Mouse (Mus musculus) hindbrain, embryonic 16.5 days (tissue): ENCODE data around the gene Cyp20a1. TPM values are rescaled to one million over a fixed set of nuclear protein-coding genes. Genes with fewer than 3 reads are reported as not detected.

Experiments used
- ATAC-seq: fragments of 200-750 bp; cut with Nextera tagmentation; 2 replicates; pipeline ENCODE4 v1.8.0; 2017; ENCODE audit warnings: moderate TSS enrichment, moderate library complexity
- H3K27ac ChIP-seq: fragments of 300-500 bp; sonication (generic); 2 replicates; pipeline ENCODE4 v1.5.1; 2014; ENCODE audit warnings: low read depth, mild to moderate bottlenecking, control low read depth, low read length, moderate library complexity
- H3K27me3 ChIP-seq: fragments of 300-500 bp; sonication (generic); replicated peaks from 2 replicates; pipeline ENCODE4 v1.6.1; 2014; ENCODE audit warnings: low read length; ENCODE audit not compliant: control insufficient read depth, insufficient read depth
- H3K36me3 ChIP-seq: fragments of 300-500 bp; sonication (generic); 2 replicates; pipeline ENCODE4 v1.6.1; 2014; ENCODE audit warnings: mild to moderate bottlenecking, low read length, moderate library complexity, mixed read lengths; ENCODE audit not compliant: control insufficient read depth, insufficient read depth
- H3K4me1 ChIP-seq: fragments of 300-500 bp; sonication (generic); 2 replicates; pipeline ENCODE4 v1.6.1; 2014; ENCODE audit warnings: low read depth, low read length; ENCODE audit not compliant: control insufficient read depth, insufficient read depth
- H3K4me2 ChIP-seq: fragments of 300-500 bp; sonication (generic); 2 replicates; pipeline ENCODE4 v1.6.1; 2014; ENCODE audit warnings: mild to moderate bottlenecking, low read length, control low read depth, moderate library complexity
- H3K4me3 ChIP-seq: fragments of 300-500 bp; sonication (generic); 2 replicates; pipeline ENCODE4 v1.5.1; 2014; ENCODE audit warnings: mild to moderate bottlenecking, low read length, control low read depth, moderate library complexity
- H3K9ac ChIP-seq: fragments of 300-500 bp; sonication (generic); 2 replicates; pipeline ENCODE4 v1.6.1; 2014; ENCODE audit warnings: low read depth, mild to moderate bottlenecking, control low read depth, low read length, moderate library complexity
- H3K9me3 ChIP-seq: fragments of 300-500 bp; sonication (generic); 2 replicates; pipeline ENCODE4 v1.6.1; 2014; ENCODE audit warnings: mild to moderate bottlenecking, low read length, moderate library complexity; ENCODE audit not compliant: control insufficient read depth
- WGBS: fragments of 180-500 bp; shearing (Covaris S2); extraction: QIAGEN DNeasy Blood & Tissue Kit; methylation state at CpG from one replicate; pipeline ENCODE4 v1.1.7; 2014; 5-methylcytosine and 5-hydroxymethylcytosine counted together
- polyA plus RNA-seq: library from polyadenylated mRNA; unstranded; fragments of >200 nt; fragmentation: Nextera tagmentation; extraction: Ambion mirVana; gene quantifications from 2 replicates; pipeline ENCODE4 v1.2.1, GENCODE M21; 2015

Cyp20a1 gene
- polyA plus RNA-seq, 1 experiment from 2014 or later = 12.0 TPM

- Histone ChIP-seq H3K27me3 (no peaks in the 10 kb centered on the region), H3K9ac (no peak overlapping the region), H3K36me3 (0 out of 2 replicates have a peak, but pooled peaks cover 2% of the 10 kb centered on the region), H3K9me3 (no peaks in the 10 kb centered on the region), H3K4me3 (no peak overlapping the region), H3K4me1 (no peaks in the 10 kb centered on the region), H3K27ac (no peak overlapping the region), H3K4me2 (no peak overlapping the region)
- no peak for ATAC-seq
- 92% methylated on average over 5 of the region's 5 CpGs for WGBS
These were observed 88.4 kb downstream of the Cyp20a1 start for GRCm38 (mm10) chr1:60431531-60431930.

GRCm38 (mm10) chr1:60432497-60432896 lies 89.4 kb downstream of the Cyp20a1 start:
- H3K4me2 ChIP-seq = no peak overlapping the region
- no peaks in the 10 kb centered on the region for H3K4me1 ChIP-seq
- 0 out of 2 replicates have a peak, but pooled peaks cover 2% of the 10 kb centered on the region for H3K36me3 ChIP-seq
- 14% methylated on average over 1 of the region's 1 CpGs for WGBS
- no peak overlapping the region for H3K27ac ChIP-seq
- no peak for ATAC-seq
- no peaks in the 10 kb centered on the region for H3K27me3 ChIP-seq
- H3K9ac ChIP-seq = no peak overlapping the region
- no peak overlapping the region for H3K4me3 ChIP-seq
- no peaks in the 10 kb centered on the region for H3K9me3 ChIP-seq

Other genes starting within 250 kb of the Cyp20a1 start
- 6.8 and 8.9 TPM in 2 replicates for gene Carf, start 245.1 kb upstream of the Cyp20a1 start, polyA plus RNA-seq
- 48.9 and 53.7 TPM in 2 replicates for gene Wdr12, start 244.7 kb upstream of the Cyp20a1 start, polyA plus RNA-seq
- gene Nbeal1, start 162.7 kb upstream of the Cyp20a1 start, polyA plus RNA-seq = 6.3 and 6.6 TPM in 2 replicates
- gene Abi2, start 66.3 kb downstream of the Cyp20a1 start, polyA plus RNA-seq = 64.8 and 85.7 TPM in 2 replicates
- gene Raph1, start 223.8 kb downstream of the Cyp20a1 start, polyA plus RNA-seq = 22.0 and 22.4 TPM in 2 replicates